Mouse (Mus musculus): ENCODE results near the gene Slc12a8. TPM values are rescaled to one million over a fixed set of nuclear protein-coding genes. Genes with fewer than 3 reads are reported as not detected.
A peak's percentile ranks its signal among the peaks of the same experiment; 100 is the strongest.

Gene Slc12a8
- polyA plus RNA-seq, 1 experiment from 2014 or later: 0.65 TPM

DNA sequence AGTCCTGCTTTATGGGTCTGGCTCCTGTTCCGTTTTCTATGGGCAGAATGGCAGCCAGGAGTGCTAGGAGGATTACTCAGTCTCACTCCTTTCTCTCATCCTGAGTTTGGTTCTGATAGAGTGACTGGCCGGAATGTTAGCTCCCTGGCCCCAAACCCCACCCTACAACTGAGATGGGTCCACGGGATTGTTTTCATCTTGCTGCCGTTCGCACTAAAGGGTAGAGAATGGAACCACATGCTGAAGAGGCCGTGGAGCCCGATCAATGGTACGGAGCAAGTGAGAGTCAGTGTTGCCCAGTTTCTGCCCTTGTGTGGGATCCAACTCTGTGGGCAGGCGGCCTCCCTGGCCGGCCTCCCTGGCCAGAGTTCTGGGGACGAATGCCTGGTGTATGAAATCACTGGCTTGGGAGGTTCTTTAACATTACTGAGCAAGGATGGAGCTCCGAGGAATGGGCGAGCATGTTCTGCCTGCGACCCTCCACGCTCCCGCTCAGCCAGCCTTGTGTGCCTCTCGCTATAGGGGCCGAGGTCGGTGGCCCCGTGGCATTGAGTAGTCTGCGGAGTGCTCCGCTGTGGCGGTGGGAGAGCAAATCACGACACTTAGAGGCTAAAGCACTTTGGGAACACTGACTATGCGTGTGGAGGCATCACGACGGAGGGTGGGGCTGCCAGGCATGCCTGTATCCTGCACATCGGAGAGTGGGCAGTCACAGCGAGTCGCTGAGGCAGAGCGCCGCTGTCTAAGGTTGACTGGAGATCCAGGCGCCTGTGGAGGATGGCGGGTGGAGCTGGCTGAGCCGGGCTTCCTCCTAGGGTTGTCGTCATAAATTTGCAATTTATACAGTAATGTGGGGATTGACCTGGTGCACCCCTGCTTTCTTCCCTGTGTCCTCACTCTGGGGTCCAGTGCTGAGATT lies 59.4 kb downstream of the Slc12a8 start:
- Histone ChIP-seq H3K27me3 (replicated peaks) (no peaks in the 10 kb centered on the region), H3K9me3 (no peaks in the 10 kb centered on the region), H3K36me3 (replicated peaks) (no peaks in the 10 kb centered on the region), H3K9ac (no peak overlapping the region), H3K4me1 (no peaks in the 10 kb centered on the region; the same call in 1 of the 2 replicates), H3K4me3 (no peak overlapping the region), H3K4me2 (no peak overlapping the region), H3K27ac (no peak overlapping the region)
- no peak for ATAC-seq (replicated peaks)
- 74% methylated on average over 36 of the region's 36 CpGs for WGBS

DNA sequence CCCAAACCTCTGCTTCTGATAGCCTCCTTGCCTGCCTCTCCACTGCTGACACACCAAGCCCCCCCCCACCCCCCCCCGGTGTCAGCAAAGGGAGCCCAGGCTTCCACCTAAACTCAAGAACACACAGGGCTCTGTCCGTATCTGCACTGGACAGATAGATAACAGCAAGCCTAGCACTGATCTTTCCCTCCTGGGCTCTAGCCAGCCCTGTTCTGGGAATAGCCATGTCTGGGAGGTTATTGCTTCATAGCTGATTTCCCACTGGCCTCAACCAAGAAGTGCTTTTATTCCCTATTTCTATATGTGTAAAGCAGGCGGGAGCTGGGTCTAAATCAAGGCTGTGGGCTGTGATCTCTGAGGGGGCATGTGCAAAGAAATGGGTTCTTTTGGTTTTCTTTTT lies 61.3 kb downstream of the Slc12a8 start:
- Histone ChIP-seq H3K4me2 (no peak overlapping the region), H3K27me3 (replicated peaks) (no peaks in the 10 kb centered on the region)
- WGBS: 87% methylated on average over 3 of the region's 3 CpGs

DNA sequence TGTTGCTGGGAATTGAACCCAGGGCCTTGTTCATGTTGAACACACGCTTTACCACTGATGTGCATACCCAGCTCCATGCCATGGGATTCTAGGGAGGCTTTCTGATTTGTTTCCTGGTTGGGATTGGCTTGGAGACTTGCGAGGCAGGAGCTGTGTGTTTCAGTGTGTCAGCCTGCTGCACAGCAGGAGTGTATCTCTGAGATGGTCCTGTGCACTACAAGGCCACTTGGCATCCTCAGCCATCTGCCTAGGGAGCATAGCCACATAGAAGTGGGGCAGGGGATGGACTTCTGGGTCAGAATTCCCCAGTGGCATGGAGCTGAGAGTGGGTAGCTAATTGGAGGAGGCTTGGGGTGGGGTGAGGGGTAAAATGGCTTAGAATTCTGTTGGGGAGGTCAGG lies 63.2 kb downstream of the Slc12a8 start:
- peak overlapping the region; percentile 53; the same call in 1 of the 2 replicates for H3K27ac ChIP-seq

More for the DNA sequence above, 61.3 kb downstream of the Slc12a8 start:
- Histone ChIP-seq H3K9me3 (no peaks in the 10 kb centered on the region), H3K9ac (no peak overlapping the region), H3K36me3 (replicated peaks) (no peaks in the 10 kb centered on the region), H3K4me3 (no peak overlapping the region), H3K4me1 (peaks cover 1% of the 10 kb centered on the region), H3K27ac (no peak overlapping the region)
- no peak for ATAC-seq (replicated peaks)

DNA sequence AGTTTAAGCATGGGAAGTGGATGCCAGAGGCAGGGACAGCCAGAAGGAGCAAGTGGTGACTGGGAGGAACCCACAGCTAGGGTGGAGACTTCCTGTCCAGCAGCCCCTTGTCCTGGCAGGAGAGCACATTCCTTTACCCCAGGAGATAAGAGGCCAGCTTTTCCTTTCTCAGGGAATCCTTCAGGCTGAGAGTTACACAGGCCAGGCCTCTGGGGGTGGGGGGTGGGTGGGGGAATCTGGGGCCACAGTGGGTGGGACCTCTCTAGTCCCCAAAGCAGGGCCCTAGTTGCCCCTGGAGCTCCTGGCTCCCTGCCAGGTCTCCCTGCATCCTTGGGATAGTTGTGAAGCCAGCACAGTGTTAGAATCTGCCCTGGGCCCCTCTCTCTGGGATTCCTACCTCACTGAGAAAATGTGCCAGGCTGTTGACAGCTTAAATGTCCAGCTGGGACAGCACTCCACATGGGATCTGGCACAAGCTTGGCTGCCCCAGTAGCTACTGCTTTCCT lies 63.7 kb downstream of the Slc12a8 start:
- Histone ChIP-seq H3K27me3 (replicated peaks) (no peaks in the 10 kb centered on the region), H3K9ac (no peak overlapping the region), H3K4me2 (no peak overlapping the region), H3K4me1 (peaks cover 19% of the 10 kb centered on the region), H3K9me3 (no peaks in the 10 kb centered on the region), H3K27ac (0 out of 2 replicates have a peak overlapping the region, but pooled peaks have one; percentile 34), H3K4me3 (no peak overlapping the region), H3K36me3 (replicated peaks) (no peaks in the 10 kb centered on the region)
- ATAC-seq (replicated peaks): no peak

More for the DNA sequence above, 63.2 kb downstream of the Slc12a8 start:
- WGBS: 81% methylated on average over 2 of the region's 2 CpGs
- no peaks in the 10 kb centered on the region for H3K27me3 ChIP-seq (replicated peaks)
- H3K36me3 ChIP-seq (replicated peaks): no peaks in the 10 kb centered on the region
- H3K4me3 ChIP-seq: no peak overlapping the region
- H3K9ac ChIP-seq: no peak overlapping the region
- H3K4me2 ChIP-seq: no peak overlapping the region
- ATAC-seq (replicated peaks): no peak
- peaks cover 19% of the 10 kb centered on the region for H3K4me1 ChIP-seq
- no peaks in the 10 kb centered on the region for H3K9me3 ChIP-seq

DNA sequence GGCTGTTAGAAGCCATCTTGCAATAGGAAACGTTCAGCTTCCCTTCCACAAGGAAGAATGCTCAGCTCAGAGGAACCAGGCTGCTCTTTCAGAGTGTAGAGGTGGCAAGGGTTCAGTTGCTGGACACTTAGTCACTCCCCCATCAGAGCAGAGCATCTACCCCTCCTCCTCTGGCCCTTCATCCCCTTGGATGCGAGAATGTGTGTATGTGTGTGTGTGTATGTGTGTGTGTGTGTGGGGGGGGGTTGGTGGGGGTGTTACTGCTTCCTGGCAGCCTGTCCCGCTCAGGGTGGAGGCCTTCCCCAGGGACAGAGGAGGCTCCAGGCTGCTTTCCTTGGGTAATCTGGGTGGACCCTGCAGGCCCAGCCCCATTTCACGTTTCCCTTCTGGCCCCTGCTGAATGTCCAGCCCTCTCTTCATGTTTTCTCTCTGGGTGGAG lies 64.6 kb downstream of the Slc12a8 start:
- Histone ChIP-seq H3K36me3 (replicated peaks) (no peaks in the 10 kb centered on the region), H3K4me3 (no peak overlapping the region), H3K27me3 (replicated peaks) (no peaks in the 10 kb centered on the region), H3K4me2 (no peak overlapping the region), H3K9me3 (no peaks in the 10 kb centered on the region), H3K9ac (no peak overlapping the region), H3K4me1 (peaks cover 19% of the 10 kb centered on the region), H3K27ac (0 out of 2 replicates have a peak overlapping the region, but pooled peaks have one; percentile 27)
- 78% methylated on average over 4 of the region's 4 CpGs for whole genome bisulfite sequencing
- no peak for ATAC-seq (replicated peaks)

DNA sequence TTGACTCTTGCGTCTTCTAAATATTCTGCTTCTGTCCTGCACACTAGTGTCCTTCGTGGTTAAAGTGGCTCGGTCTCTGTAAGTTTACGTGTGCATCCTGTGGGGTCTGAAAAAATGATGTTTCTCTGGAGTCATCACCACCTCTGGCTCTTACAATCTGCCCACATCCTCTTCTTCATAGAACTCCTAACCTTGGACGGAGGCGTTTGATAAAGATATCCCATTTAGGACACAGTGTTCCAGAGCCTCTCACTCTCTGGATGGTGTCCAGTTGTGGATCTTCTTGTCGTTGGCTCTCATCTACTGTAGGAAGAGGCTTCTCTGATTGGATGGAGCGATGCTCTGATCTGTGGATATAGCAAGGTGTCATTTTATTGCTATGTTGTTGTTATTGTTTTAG lies 65.4 kb downstream of the Slc12a8 start:
- Histone ChIP-seq H3K4me1 (peaks cover 19% of the 10 kb centered on the region), H3K4me3 (no peak overlapping the region), H3K27me3 (replicated peaks) (no peaks in the 10 kb centered on the region), H3K9ac (no peak overlapping the region), H3K27ac (no peak overlapping the region), H3K36me3 (replicated peaks) (no peaks in the 10 kb centered on the region), H3K9me3 (no peaks in the 10 kb centered on the region), H3K4me2 (no peak overlapping the region)
- ATAC-seq (replicated peaks): no peak
- 92% methylated on average over 8 of the region's 8 CpGs for WGBS

DNA sequence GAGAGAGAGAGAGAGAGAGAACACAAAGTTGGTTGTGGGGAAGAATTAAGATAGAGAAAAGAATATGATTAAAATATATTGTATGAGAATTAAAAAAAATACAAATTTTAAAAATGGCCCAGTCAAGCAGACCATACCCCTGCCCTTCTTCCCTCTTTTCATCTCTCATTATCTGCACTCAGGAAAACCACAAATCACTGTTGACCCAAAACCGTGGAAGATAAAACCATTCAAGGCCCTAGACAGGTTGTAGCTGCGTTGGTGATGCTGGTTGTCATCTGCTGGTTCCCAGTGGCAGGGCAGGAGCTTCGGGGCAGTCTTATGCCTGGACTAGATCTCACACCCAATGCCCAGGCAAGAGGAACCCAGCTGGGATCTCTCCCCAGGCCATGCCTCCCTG lies 66.2 kb downstream of the Slc12a8 start:
- no peak overlapping the region for H3K4me3 ChIP-seq
- H3K9ac ChIP-seq: no peak overlapping the region
- no peak for ATAC-seq (replicated peaks)
- H3K27me3 ChIP-seq (replicated peaks): no peaks in the 10 kb centered on the region
- peaks cover 19% of the 10 kb centered on the region for H3K4me1 ChIP-seq
- WGBS: 70% methylated on average over 3 of the region's 3 CpGs
- H3K27ac ChIP-seq: peak overlapping the region; percentile 67; the same call in 1 of the 2 replicates
- no peaks in the 10 kb centered on the region for H3K36me3 ChIP-seq (replicated peaks)
- H3K4me2 ChIP-seq: peak overlapping the region; percentile 44; the same call in 1 of the 2 replicates
- no peaks in the 10 kb centered on the region for H3K9me3 ChIP-seq

DNA sequence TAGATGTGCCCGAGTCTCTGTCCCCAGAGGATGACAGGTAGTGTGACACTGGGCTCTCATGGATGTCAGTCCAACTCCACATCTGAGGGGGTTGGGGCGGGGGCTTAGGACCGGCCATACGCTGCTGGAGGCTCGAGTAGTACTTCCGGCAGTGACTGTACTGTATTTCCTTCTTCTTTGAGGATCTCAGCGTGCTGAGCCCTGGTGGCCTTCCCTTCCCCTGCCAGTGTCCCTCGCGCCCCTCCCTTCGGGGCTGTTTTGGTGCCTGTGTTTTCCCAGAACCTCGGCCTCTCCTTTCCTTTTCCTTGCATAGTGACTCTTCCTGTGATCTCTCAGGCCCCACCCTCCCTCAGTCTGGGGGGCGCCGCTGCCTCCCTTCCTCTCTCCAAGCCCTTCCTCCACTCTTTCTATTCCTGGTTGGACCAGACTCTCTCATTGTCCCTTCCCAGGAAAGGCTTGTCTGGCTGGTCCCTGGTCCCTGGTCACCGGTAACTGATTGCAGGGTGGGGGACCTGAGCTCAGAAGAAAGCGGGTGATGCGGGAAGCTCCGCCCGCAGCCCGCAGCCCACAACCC lies 66.8 kb downstream of the Slc12a8 start:
- H3K36me3 ChIP-seq (replicated peaks): no peaks in the 10 kb centered on the region
- 22% methylated on average over 19 of the region's 19 CpGs for WGBS
- H3K9ac ChIP-seq: peak overlapping the region; percentile 19; the same call in 1 of the 2 replicates
- H3K4me3 ChIP-seq: peak overlapping the region; percentile 18
- H3K4me1 ChIP-seq: peaks cover 19% of the 10 kb centered on the region
- peak; percentile 29; the same call in 1 of the 2 replicates for ATAC-seq (replicated peaks)
- H3K4me2 ChIP-seq: peak overlapping the region; percentile 44
- no peaks in the 10 kb centered on the region for H3K27me3 ChIP-seq (replicated peaks)
- peak overlapping the region; percentile 67 for H3K27ac ChIP-seq
- no peaks in the 10 kb centered on the region for H3K9me3 ChIP-seq

DNA sequence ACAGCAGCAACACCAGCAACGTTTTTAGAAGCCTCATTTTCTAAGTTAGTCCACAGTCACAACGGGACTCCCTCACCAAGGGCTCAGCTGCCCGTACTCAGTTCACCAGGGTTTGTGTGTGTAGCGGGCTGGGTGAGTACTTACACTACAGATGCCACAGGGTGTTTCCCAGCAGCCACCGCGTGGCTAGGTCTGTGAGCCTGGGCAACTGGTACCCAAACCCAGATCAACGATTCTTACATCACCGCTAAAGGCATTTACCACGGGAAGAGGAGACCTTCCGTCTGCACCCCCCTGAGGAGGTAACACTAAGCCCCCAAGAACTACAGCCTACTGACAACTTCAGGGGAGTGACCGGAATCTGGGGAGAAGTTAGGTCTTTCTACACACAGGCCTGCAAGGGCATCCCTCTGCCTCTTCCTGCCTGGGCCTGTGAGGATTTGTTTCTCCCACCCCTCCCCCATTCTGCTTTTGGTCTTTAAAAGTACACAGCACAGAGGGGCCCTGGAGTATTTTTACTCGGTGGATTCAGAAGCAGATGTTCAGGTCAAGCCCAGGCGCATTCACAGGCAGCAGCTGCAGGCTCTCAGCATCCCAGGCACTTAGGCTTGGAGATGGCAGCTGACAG lies 67.4 kb downstream of the Slc12a8 start:
- WGBS: 15% methylated on average over 13 of the region's 13 CpGs
- H3K4me1 ChIP-seq: peaks cover 19% of the 10 kb centered on the region
- H3K4me3 ChIP-seq: peak overlapping the region; percentile 18
- peak overlapping the region; percentile 19; the same call in 1 of the 2 replicates for H3K9ac ChIP-seq
- H3K9me3 ChIP-seq: no peaks in the 10 kb centered on the region
- peak; percentile 65 for ATAC-seq (replicated peaks)
- H3K4me2 ChIP-seq: peak overlapping the region; percentile 44
- no peaks in the 10 kb centered on the region for H3K27me3 ChIP-seq (replicated peaks)
- peak overlapping the region; percentile 67 for H3K27ac ChIP-seq
- H3K36me3 ChIP-seq (replicated peaks): no peaks in the 10 kb centered on the region

DNA sequence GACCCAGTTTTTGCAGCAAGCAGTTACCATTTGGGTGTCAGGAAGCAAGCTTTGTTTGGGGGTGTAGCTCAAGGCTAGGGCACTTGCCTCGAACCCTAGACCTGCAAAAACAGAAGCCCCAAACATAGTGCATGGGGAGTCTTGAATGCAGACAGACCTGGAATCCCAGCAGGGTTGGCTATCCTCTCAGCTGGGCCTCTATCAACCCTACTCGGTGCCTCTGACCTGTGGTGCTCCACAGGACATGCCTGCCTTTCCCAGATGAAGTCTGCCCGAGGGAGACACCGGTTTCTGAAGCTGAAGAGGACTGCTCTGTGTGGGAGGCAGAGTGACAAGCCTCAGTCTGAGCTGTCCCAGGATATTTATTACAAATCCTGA lies 67.9 kb downstream of the Slc12a8 start:
- WGBS: 17% methylated on average over 4 of the region's 4 CpGs
- no peak for ATAC-seq (replicated peaks)
- H3K4me3 ChIP-seq: no peak overlapping the region

DNA sequence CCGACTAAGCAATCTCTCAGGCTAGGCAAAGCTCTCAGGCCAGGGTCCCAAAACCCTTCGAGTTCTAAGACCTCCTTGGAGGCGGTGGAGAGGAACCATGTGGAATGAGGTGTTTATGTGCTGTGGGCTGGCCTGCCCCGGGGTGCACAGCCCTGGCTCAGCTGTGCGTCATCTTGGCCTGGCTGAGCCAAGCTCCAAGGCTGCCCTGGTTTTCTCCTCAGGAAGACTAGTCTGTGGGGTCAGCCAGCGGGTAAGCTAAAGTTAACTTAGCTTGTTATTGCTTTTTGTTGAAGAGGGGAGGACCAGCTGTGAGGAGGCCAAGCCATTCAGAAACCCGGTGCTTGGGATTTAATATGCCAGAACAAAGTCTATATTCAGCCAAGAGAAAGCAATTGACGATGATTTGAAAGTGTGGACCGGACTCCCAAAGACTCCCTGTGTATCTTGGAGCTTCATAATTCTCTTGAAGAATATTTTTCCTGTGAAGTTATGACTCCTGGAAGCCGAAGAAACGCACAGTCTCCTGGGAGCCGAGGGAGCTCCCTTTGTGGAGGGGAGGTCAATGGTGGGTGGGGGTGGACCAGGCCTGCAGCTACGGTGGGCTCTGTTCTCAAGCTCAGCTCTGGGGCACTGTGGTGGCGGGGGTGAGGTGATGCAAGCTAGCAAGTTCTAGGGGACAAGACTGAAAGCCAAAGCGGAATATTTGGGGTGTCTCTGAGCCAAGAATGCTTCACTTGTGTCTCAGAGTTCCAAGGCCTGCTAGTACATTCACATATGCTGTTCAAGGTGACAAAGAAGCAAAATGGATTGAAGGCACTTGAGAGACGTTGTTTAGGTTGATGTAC lies 70.4 kb downstream of the Slc12a8 start:
- H3K27ac ChIP-seq: no peak overlapping the region
- no peak for ATAC-seq (replicated peaks)
- no peak overlapping the region for H3K9ac ChIP-seq
- H3K4me3 ChIP-seq: no peak overlapping the region
- H3K4me2 ChIP-seq: no peak overlapping the region
- peaks cover 19% of the 10 kb centered on the region for H3K4me1 ChIP-seq
- no peaks in the 10 kb centered on the region for H3K36me3 ChIP-seq (replicated peaks)
- 77% methylated on average over 16 of the region's 16 CpGs for WGBS
- H3K9me3 ChIP-seq: no peaks in the 10 kb centered on the region
- H3K27me3 ChIP-seq (replicated peaks): no peaks in the 10 kb centered on the region

More for the DNA sequence above, 67.9 kb downstream of the Slc12a8 start:
- Histone ChIP-seq H3K9me3 (no peaks in the 10 kb centered on the region), H3K36me3 (replicated peaks) (no peaks in the 10 kb centered on the region), H3K27me3 (replicated peaks) (no peaks in the 10 kb centered on the region), H3K27ac (peak overlapping the region; percentile 67), H3K4me1 (peaks cover 19% of the 10 kb centered on the region), H3K4me2 (no peak overlapping the region), H3K9ac (no peak overlapping the region)
